Mouse (Mus musculus) stomach, postnatal 0 days (tissue): ENCODE data around the gene Ndst4. TPM values are rescaled to one million over a fixed set of nuclear protein-coding genes. Genes with fewer than 3 reads are reported as not detected.

Source experiments
- ATAC-seq: fragments of 200-750 bp; cut with Nextera tagmentation; 2 replicates; pipeline ENCODE4 v1.8.0; 2017; ENCODE audit not compliant: low FRiP score, low TSS enrichment
- DNase-seq: peaks from one replicate; pipeline ENCODE4 v3.0.0-alpha.2; 2016; ENCODE audit warnings: low spot score
- H3K27ac ChIP-seq: fragments of 300-500 bp; sonication (generic); replicated peaks from 2 replicates; pipeline ENCODE4 v1.5.1; 2014; ENCODE audit warnings: mild to moderate bottlenecking, control low read depth
- H3K27me3 ChIP-seq: fragments of 300-500 bp; sonication (generic); 2 replicates; pipeline ENCODE4 v1.6.1; 2014; ENCODE audit warnings: low read length; ENCODE audit not compliant: control insufficient read depth, insufficient read depth
- H3K36me3 ChIP-seq: fragments of 300-500 bp; sonication (generic); 2 replicates; pipeline ENCODE4 v1.6.1; 2014; ENCODE audit warnings: low read length, mixed read lengths; ENCODE audit not compliant: control insufficient read depth, insufficient read depth
- H3K4me1 ChIP-seq: fragments of 300-500 bp; sonication (generic); replicated peaks from 2 replicates; pipeline ENCODE4 v1.6.1; 2014; ENCODE audit warnings: antibody characterized with exemption; ENCODE audit not compliant: control insufficient read depth, insufficient read depth
- H3K4me2 ChIP-seq: fragments of 300-500 bp; sonication (generic); replicated peaks from 2 replicates; pipeline ENCODE4 v1.6.1; 2014; ENCODE audit warnings: low read depth, mild to moderate bottlenecking, control low read depth, moderate library complexity
- H3K4me3 ChIP-seq: fragments of 300-500 bp; sonication (generic); 2 replicates; pipeline ENCODE4 v1.5.1; 2014; ENCODE audit warnings: low read depth, low read length, control low read depth
- H3K9ac ChIP-seq: fragments of 300-500 bp; sonication (generic); 2 replicates; pipeline ENCODE4 v1.6.1; 2014; ENCODE audit warnings: mild to moderate bottlenecking, low read length, control low read depth, mixed read lengths
- H3K9me3 ChIP-seq: fragments of 300-500 bp; sonication (generic); 2 replicates; pipeline ENCODE4 v1.6.1; 2016; ENCODE audit warnings: low read length; ENCODE audit not compliant: control insufficient read depth
- CTCF ChIP-seq: IDR thresholded peaks from 2 replicates; pipeline ENCODE4 v1.5.1; 2016; ENCODE audit warnings: antibody characterized with exemption, low read depth, mild to moderate bottlenecking, moderate library complexity
- EP300 ChIP-seq: optimal IDR thresholded peaks from 2 replicates; pipeline ENCODE3; 2016; ENCODE audit warnings: antibody characterized with exemption
- WGBS: fragments of 180-500 bp; shearing (Covaris S2); extraction: QIAGEN DNeasy Blood & Tissue Kit; methylation state at CpG from one replicate; pipeline ENCODE4 v1.1.7; 2014; 5-methylcytosine and 5-hydroxymethylcytosine counted together
- polyA plus RNA-seq: library from polyadenylated mRNA; unstranded; fragments of >200 nt; fragmentation: Nextera tagmentation; extraction: Ambion mirVana; gene quantifications from 2 replicates; pipeline ENCODE4 v1.2.1, GENCODE M21; 2015

Ndst4 gene
- polyA plus RNA-seq, 1 experiment from 2014 or later, result 0.16 TPM

GRCm38 (mm10) chr3:125673997-125674794, 270.3 kb downstream of the Ndst4 start:
- no peaks in the 10 kb centered on the region for H3K9me3 ChIP-seq
- H3K36me3 ChIP-seq, result no peaks in the 10 kb centered on the region
- no peak for DNase-seq
- no peak overlapping the region for H3K4me2 ChIP-seq
- WGBS, result 40% methylated on average over 9 of the region's 9 CpGs
- no peak overlapping the region for H3K9ac ChIP-seq
- H3K27ac ChIP-seq, result no peak overlapping the region
- no peak overlapping the region for H3K4me3 ChIP-seq
- no peaks in the 10 kb centered on the region for H3K4me1 ChIP-seq
- no peak for ATAC-seq
- H3K27me3 ChIP-seq, result no peaks in the 10 kb centered on the region
- no peak for TF ChIP-seq CTCF
- no peak for TF ChIP-seq EP300

- DNase-seq (no peak), ATAC-seq (no peak)
- Histone ChIP-seq H3K4me1 (no peaks in the 10 kb centered on the region), H3K27ac (no peak overlapping the region), H3K9me3 (no peaks in the 10 kb centered on the region), H3K36me3 (no peaks in the 10 kb centered on the region), H3K4me2 (no peak overlapping the region), H3K4me3 (no peak overlapping the region), H3K27me3 (no peaks in the 10 kb centered on the region), H3K9ac (no peak overlapping the region)
- 85% methylated on average over 6 of the region's 6 CpGs for WGBS
- TF ChIP-seq CTCF (no peak), EP300 (no peak)
These were observed 271.5 kb downstream of the Ndst4 start for GRCm38 (mm10) chr3:125675211-125675896.

GRCm38 (mm10) chr3:125678924-125679323, 275.0 kb downstream of the Ndst4 start:
- Histone ChIP-seq H3K4me2 (no peak overlapping the region), H3K4me3 (no peak overlapping the region), H3K27me3 (no peaks in the 10 kb centered on the region), H3K27ac (no peak overlapping the region), H3K36me3 (no peaks in the 10 kb centered on the region), H3K9me3 (no peaks in the 10 kb centered on the region), H3K9ac (no peak overlapping the region), H3K4me1 (no peaks in the 10 kb centered on the region)
- TF ChIP-seq EP300, result no peak
- no peak for TF ChIP-seq CTCF
- ATAC-seq, result no peak
- no peak for DNase-seq
- 68% methylated on average over 9 of the region's 9 CpGs for WGBS

- 57% methylated on average over 8 of the region's 8 CpGs for WGBS
- ATAC-seq (no peak), DNase-seq (no peak)
- Histone ChIP-seq H3K9me3 (no peaks in the 10 kb centered on the region), H3K27me3 (no peaks in the 10 kb centered on the region), H3K4me3 (no peak overlapping the region), H3K4me1 (no peaks in the 10 kb centered on the region), H3K36me3 (no peaks in the 10 kb centered on the region), H3K27ac (no peak overlapping the region), H3K9ac (no peak overlapping the region), H3K4me2 (no peak overlapping the region)
- TF ChIP-seq CTCF (no peak), EP300 (no peak)
These were observed 279.8 kb downstream of the Ndst4 start for GRCm38 (mm10) chr3:125683460-125684230.

DNA sequence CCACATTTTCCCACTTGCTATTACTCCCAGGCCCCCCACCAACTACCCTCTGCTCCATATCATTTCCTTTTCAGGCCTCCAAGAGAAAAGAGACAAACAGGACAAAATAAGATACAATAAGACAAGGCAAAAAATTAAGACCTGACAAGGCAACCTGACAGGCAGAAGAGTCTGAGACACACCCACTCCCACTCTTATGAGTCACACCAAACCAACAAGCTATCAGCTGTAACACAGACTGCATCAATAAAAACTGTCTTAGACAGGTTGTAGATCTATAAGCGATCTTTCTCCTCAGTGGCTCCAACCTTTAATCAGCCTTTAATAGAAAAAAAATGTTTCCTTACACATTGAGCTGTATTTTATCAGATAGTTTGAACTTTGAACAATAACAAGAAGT, 280.7 kb downstream of the Ndst4 start:
- ATAC-seq, result no peak
- H3K9me3 ChIP-seq, result no peaks in the 10 kb centered on the region
- no peaks in the 10 kb centered on the region for H3K4me1 ChIP-seq
- no peaks in the 10 kb centered on the region for H3K36me3 ChIP-seq
- H3K27me3 ChIP-seq, result no peaks in the 10 kb centered on the region
- WGBS, result 75% methylated on average over 1 of the region's 1 CpGs
- no peak overlapping the region for H3K4me2 ChIP-seq
- TF ChIP-seq EP300, result no peak
- no peak for TF ChIP-seq CTCF
- H3K4me3 ChIP-seq, result no peak overlapping the region
- H3K9ac ChIP-seq, result no peak overlapping the region
- H3K27ac ChIP-seq, result no peak overlapping the region
- DNase-seq, result no peak

GRCm38 (mm10) chr3:125687601-125688000, 283.7 kb downstream of the Ndst4 start:
- no peak overlapping the region for H3K4me3 ChIP-seq
- DNase-seq (no peak), ATAC-seq (no peak)
- WGBS, result 72% methylated on average over 2 of the region's 2 CpGs
- H3K4me1 ChIP-seq, result no peaks in the 10 kb centered on the region
- no peaks in the 10 kb centered on the region for H3K36me3 ChIP-seq
- H3K27me3 ChIP-seq, result no peaks in the 10 kb centered on the region
- no peak overlapping the region for H3K4me2 ChIP-seq
- H3K27ac ChIP-seq, result no peak overlapping the region
- no peak for TF ChIP-seq EP300
- no peak for TF ChIP-seq CTCF
- H3K9ac ChIP-seq, result no peak overlapping the region
- H3K9me3 ChIP-seq, result no peaks in the 10 kb centered on the region
